Mouse (Mus musculus) midbrain, embryonic 14.5 days (tissue): ENCODE data around the gene Cyp17a1. TPM values are rescaled to one million over a fixed set of nuclear protein-coding genes. Genes with fewer than 3 reads are reported as not detected.

ENCODE experiments used
- ATAC-seq: fragments of 200-750 bp; cut with Nextera tagmentation; 2 replicates; pipeline ENCODE4 v1.8.0; 2017; ENCODE audit warnings: moderate number of reproducible peaks, moderate library complexity; ENCODE audit not compliant: low FRiP score, low TSS enrichment
- DNase-seq: peaks from one replicate; pipeline ENCODE4 v3.0.0-alpha.2; 2015
- H3K27ac ChIP-seq: fragments of 300-500 bp; sonication (generic); replicated peaks from 2 replicates; pipeline ENCODE4 v1.5.1; 2014; ENCODE audit warnings: mild to moderate bottlenecking, low read depth, low read length, moderate library complexity
- H3K27me3 ChIP-seq: fragments of 300-500 bp; sonication (generic); 2 replicates; pipeline ENCODE4 v1.6.1; 2014; ENCODE audit warnings: low read length, control low read depth, mixed read lengths; ENCODE audit not compliant: control insufficient read depth, insufficient read depth
- H3K36me3 ChIP-seq: fragments of 300-500 bp; sonication (generic); 2 replicates; pipeline ENCODE4 v1.6.1; 2014; ENCODE audit warnings: low read length, control low read depth; ENCODE audit not compliant: control insufficient read depth, insufficient read depth
- H3K4me1 ChIP-seq: fragments of 300-500 bp; sonication (generic); 2 replicates; pipeline ENCODE4 v1.6.1; 2014; ENCODE audit warnings: mild to moderate bottlenecking, antibody characterized with exemption, low read length, control low read depth; ENCODE audit not compliant: control insufficient read depth, insufficient read depth
- H3K4me2 ChIP-seq: fragments of 300-500 bp; sonication (generic); 2 replicates; pipeline ENCODE4 v1.6.1; 2014; ENCODE audit warnings: mild to moderate bottlenecking, low read length, moderate library complexity
- H3K4me3 ChIP-seq: fragments of 300-500 bp; sonication (generic); replicated peaks from 2 replicates; pipeline ENCODE4 v1.5.1; 2014; ENCODE audit warnings: low read depth, low read length
- H3K9ac ChIP-seq: fragments of 300-500 bp; sonication (generic); replicated peaks from 2 replicates; pipeline ENCODE4 v1.6.1; 2014; ENCODE audit warnings: mild to moderate bottlenecking, low read length, moderate library complexity
- H3K9me3 ChIP-seq: fragments of 300-500 bp; sonication (generic); 2 replicates; pipeline ENCODE4 v1.6.1; 2016; ENCODE audit warnings: low read length, control low read depth, mixed read lengths; ENCODE audit not compliant: control insufficient read depth
- WGBS: fragments of 180-500 bp; shearing (Covaris S2); extraction: QIAGEN DNeasy Blood & Tissue Kit; methylation state at CpG from one replicate; pipeline ENCODE4 v1.1.7; 2014; 5-methylcytosine and 5-hydroxymethylcytosine counted together
- polyA plus RNA-seq: library from polyadenylated mRNA; unstranded; fragments of >200 nt; fragmentation: Nextera tagmentation; extraction: Ambion mirVana; gene quantifications from 2 replicates; pipeline ENCODE4 v1.2.1, GENCODE M21; 2014

The Cyp17a1 gene
- polyA plus RNA-seq, 1 experiment from 2014 or later, result not detected

DNA sequence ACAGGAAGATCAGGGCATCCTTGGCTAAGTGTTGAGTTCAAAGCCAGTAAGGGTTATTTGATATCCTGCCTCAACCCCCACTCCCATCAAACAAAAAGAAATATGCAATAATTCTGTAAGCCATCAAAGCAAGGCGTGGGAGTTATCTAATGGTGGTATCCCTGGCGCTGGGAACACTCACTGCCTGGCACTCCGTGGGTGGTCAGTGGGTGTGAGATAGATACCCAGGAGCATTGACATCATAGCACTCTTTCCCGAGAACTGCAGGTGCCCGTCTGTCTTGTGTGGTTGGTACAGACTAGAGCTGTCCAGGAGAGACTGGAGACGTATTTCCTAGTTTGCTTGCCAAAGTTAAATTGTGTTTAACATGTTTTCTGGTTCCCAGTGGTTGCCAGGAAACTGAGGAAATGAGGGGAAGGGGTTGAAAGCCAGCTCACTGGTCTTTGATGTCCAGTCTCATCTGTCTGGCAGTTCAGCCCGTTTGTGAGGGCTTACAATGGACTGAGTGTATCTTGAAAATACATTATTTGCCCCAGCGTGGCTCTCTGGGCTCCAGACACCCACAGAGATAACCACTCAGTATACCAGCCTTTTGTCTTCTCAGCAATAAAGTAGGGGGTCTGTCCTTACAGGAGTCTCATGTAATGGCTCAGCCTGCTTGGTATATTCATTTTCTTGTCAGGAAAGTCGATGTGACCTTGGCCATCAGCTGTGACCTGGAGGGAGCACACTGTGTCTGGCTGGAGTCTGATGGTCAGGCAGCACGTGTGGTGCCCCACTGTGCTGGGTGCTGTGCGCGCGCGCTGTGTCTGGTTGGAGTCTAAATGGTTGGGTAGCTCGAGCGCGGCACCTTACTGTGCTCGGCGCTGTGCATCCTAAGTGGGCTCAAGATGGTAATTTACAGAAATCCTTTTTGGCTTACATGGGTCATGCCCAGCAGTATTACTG is 51.5 kb downstream of the Cyp17a1 start:
- H3K4me2 ChIP-seq, result no peak overlapping the region

GRCm38 (mm10) chr19:46620016-46620808 is 52.8 kb downstream of the Cyp17a1 start:
- no peak overlapping the region for H3K9ac ChIP-seq
- H3K4me1 ChIP-seq, result peaks cover 49% of the 10 kb centered on the region
- no peaks in the 10 kb centered on the region for H3K27me3 ChIP-seq
- H3K36me3 ChIP-seq, result peaks cover 9% of the 10 kb centered on the region
- no peaks in the 10 kb centered on the region for H3K9me3 ChIP-seq
- H3K4me2 ChIP-seq, result no peak overlapping the region
- no peak overlapping the region; the same call in 1 of the 2 replicates for H3K27ac ChIP-seq
- H3K4me3 ChIP-seq, result no peak overlapping the region
- DNase-seq (no peak), ATAC-seq (no peak)
- 70% methylated on average over 14 of the region's 14 CpGs for WGBS

More for the DNA sequence above, 51.5 kb downstream of the Cyp17a1 start:
- H3K27ac ChIP-seq, result 0 out of 2 replicates have a peak overlapping the region, but pooled peaks have one; percentile 17
- ATAC-seq (no peak), DNase-seq (no peak)
- H3K36me3 ChIP-seq, result peaks cover 6% of the 10 kb centered on the region; the same call in 1 of the 2 replicates
- 49% methylated on average over 19 of the region's 19 CpGs for WGBS
- no peaks in the 10 kb centered on the region for H3K9me3 ChIP-seq
- no peak overlapping the region for H3K9ac ChIP-seq
- H3K4me1 ChIP-seq, result peaks cover 49% of the 10 kb centered on the region
- H3K4me3 ChIP-seq, result no peak overlapping the region
- no peaks in the 10 kb centered on the region for H3K27me3 ChIP-seq

DNA sequence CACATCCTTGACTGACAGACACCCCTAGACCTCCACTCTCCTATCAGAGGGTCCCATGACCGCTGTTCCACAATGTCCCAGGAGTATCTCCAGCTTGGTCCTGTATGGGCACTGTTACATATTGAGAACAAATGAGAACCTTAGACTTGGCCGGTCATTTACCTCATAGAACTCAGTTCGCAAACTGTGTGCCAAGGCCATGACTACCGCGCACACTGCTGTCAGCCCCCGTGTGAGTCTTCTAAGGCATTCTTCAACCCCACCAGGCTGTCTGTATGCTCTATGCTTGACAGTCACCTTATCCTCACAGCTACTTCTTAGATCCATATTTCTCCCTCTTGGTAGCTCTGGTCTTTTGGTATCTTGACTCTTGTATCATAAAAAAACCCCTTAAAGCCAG is 53.5 kb downstream of the Cyp17a1 start:
- Histone ChIP-seq H3K36me3 (peaks cover 6% of the 10 kb centered on the region; the same call in 1 of the 2 replicates), H3K27ac (no peak overlapping the region), H3K4me2 (no peak overlapping the region), H3K4me1 (peaks cover 48% of the 10 kb centered on the region), H3K9me3 (no peaks in the 10 kb centered on the region), H3K4me3 (no peak overlapping the region), H3K27me3 (no peaks in the 10 kb centered on the region), H3K9ac (no peak overlapping the region)
- ATAC-seq, result no peak
- DNase-seq, result no peak
- WGBS, result 98% methylated on average over 6 of the region's 6 CpGs

DNA sequence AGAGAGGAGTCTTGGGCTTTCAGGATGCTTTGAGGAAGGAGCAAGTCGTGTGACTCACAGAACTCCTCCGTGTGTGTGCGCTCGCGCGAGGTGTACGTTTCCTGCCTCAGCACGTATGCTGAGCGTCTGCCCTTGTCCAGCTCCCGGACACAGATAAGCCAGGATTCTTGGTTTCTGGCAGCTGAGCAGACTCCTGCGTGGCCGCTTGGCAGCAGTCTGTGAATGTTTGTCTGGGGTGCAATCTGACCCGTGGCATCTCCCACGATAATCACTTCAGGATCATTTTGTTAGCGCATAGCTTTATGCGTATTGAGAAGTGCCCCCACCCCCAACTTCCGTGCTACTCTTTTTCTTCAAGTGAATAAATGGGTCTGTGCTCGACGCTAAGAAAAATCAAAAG is 54.0 kb downstream of the Cyp17a1 start:
- no peak for ATAC-seq
- Histone ChIP-seq H3K4me3 (no peak overlapping the region), H3K27me3 (no peaks in the 10 kb centered on the region), H3K27ac (no peak overlapping the region), H3K4me1 (peaks cover 43% of the 10 kb centered on the region), H3K9me3 (no peaks in the 10 kb centered on the region), H3K4me2 (no peak overlapping the region), H3K36me3 (peaks cover 6% of the 10 kb centered on the region; the same call in 1 of the 2 replicates), H3K9ac (no peak overlapping the region)
- no peak for DNase-seq
- WGBS, result 83% methylated on average over 19 of the region's 19 CpGs

DNA sequence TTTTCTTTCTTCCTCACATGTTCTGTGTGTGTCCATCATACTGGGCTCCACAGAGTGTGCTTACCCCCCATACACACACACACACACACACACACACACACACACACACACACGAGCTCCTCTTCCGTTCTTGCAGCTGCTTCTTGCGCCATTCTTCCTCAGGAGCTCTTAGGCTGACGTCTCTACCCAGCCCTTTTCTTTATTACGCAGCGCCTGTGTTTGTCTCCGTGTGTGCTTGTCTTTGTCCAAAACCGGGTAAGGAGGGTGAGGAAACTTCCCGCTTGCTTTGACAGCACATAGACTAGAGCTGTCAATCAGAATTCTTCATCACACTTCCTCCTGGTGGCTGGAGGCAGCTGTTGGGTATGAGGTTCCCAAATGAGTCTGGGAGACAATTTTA is 54.6 kb downstream of the Cyp17a1 start:
- peaks cover 11% of the 10 kb centered on the region for H3K36me3 ChIP-seq

GRCm38 (mm10) chr19:46617361-46617760 is 55.6 kb downstream of the Cyp17a1 start:
- Histone ChIP-seq H3K9ac (no peak overlapping the region), H3K9me3 (no peaks in the 10 kb centered on the region), H3K27me3 (no peaks in the 10 kb centered on the region), H3K27ac (no peak overlapping the region), H3K36me3 (peaks cover 11% of the 10 kb centered on the region), H3K4me3 (no peak overlapping the region), H3K4me1 (peaks cover 26% of the 10 kb centered on the region), H3K4me2 (no peak overlapping the region)
- DNase-seq (no peak), ATAC-seq (no peak)
- 92% methylated on average over 8 of the region's 8 CpGs for WGBS

More for the DNA sequence above, 54.6 kb downstream of the Cyp17a1 start:
- DNase-seq (no peak), ATAC-seq (no peak)
- no peak overlapping the region for H3K4me3 ChIP-seq
- H3K4me2 ChIP-seq, result no peak overlapping the region
- peaks cover 36% of the 10 kb centered on the region for H3K4me1 ChIP-seq
- H3K27ac ChIP-seq, result peak overlapping the region; percentile 20; the same call in 1 of the 2 replicates
- no peaks in the 10 kb centered on the region for H3K27me3 ChIP-seq
- 45% methylated on average over 9 of the region's 9 CpGs for WGBS
- no peak overlapping the region for H3K9ac ChIP-seq
- no peaks in the 10 kb centered on the region for H3K9me3 ChIP-seq

Other genes with a start within 250 kb of the Cyp17a1 start
- 36.5 and 38.5 TPM in 2 replicates for gene Trim8, start 171.5 kb downstream of the Cyp17a1 start, polyA plus RNA-seq
- gene Arl3, start 100.0 kb downstream of the Cyp17a1 start, polyA plus RNA-seq, result 134 and 200 TPM in 2 replicates
- gene Sfxn2, start 99.8 kb downstream of the Cyp17a1 start, polyA plus RNA-seq, result 7.3 and 10.2 TPM in 2 replicates
- gene Wbp1l, start 74.1 kb downstream of the Cyp17a1 start, polyA plus RNA-seq, result 27.5 and 33.8 TPM in 2 replicates
- 21.6 and 23.3 TPM in 2 replicates for gene Borcs7, start 16.7 kb upstream of the Cyp17a1 start, polyA plus RNA-seq
- gene As3mt, start 34.3 kb upstream of the Cyp17a1 start, polyA plus RNA-seq, result 38.8 and 42.5 TPM in 2 replicates
- gene Cnnm2, start 88.4 kb upstream of the Cyp17a1 start, polyA plus RNA-seq, result 7.9 and 8.1 TPM in 2 replicates